Mouse (Mus musculus): ENCODE measurements at regions not wholly inside any gene's neighbourhood (a gene's known extent, or its start where the extent isn't known, plus 50 kb on each side); places are given as distances from the start of the nearest gene placed in this dataset.

DNA sequence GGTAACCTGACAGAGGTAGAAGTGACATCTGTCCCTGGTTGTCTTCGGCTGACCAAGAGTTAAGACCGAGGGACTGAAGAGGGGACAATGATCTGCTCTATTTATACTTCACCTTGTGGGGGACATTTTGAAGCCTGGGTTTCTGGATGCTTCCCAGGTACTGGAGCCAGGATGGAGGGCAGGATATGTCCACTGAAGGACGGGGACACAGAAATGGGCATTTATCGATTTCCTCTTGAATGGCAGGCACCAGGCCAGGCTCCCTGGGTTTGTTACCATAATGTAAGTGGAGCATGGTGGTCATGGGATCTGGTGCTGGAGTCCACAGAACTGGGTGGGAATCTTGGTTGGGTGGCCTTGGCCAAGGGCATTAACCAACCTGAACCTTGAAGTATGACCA is 108.0 kb upstream of the Sdk2 start:
- no peak for DNase-seq (ENCODE audit: low spot score in 2 of 2)

DNA sequence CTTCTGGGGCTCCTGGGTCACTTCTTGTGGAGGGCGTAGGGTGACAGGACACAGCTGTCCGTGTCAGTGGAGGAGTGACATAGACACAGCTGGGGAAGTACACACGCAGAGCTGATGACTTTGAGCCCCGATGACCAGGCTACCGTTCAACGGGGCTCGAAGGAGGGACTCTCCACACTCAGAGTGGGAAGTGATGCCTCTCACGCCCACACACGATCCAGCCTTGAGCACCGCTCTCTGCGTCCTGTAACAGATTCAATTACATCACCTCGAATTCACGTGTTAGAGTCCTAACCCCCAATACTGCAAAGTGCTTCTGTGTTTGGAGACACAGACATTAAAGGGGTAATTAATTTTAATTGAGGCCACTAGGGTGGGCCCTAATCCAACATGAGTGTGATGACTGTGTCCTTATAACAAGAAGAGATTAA is 101.4 kb upstream of the Sdk2 start:
- no peak for DNase-seq (ENCODE audit: low spot score in 2 of 2)

DNA sequence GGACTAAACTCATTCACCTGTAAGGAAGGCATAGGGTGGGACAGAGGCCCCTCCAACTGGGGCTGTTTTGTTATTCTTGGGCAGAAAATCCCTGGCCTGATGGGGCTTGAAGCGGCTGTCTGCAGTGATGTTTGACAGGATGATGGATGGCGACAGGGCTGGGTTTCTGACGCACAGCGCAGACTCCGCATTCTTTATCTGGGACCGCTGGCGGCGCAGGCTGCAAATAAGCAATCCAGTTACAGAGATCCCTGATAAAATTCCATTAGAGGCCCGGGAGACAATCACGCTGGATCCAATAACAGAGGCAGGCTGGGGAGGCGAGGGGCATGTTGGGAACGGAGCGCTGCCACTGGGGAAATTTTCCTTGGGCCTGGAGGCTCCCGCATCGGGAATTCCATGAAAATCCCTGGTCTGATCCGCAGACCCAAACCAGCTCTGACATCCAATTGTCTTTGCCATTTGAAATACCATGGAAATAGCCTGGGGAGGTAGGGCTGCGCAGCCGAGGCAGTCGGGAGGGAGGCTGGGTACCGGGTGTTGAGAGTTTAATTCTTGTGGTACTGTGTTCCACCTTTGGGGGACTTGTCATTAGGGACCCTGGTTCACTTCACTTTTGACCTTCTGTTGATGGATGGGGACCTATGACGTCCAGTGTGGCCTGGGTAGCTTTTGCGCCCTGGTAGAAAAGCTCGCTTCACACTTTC is 99.0 kb upstream of the Sdk2 start:
- no peak for DNase-seq (ENCODE audit: low spot score in 2 of 2)

DNA sequence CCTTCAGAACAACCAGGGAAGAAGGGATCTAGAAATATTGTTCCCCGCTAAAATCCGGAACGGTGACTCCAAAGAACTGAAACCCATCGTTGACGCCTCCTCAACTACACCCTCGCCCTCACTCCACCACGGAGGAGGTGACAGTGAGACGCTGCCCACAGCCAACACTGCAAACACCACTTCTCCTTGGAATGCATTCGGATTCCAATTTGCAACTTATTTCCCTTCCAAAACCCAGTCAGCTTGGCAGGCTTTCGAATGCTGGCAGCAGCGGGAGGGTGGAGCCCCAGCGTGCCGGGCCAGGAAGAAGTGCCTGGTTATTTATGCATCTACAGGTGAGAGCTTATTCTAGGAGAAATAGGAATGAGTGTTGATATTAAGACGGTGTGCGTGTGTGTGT is 85.9 kb upstream of the Sdk2 start:
- peak; percentile 26 to 83 for DNase-seq (ENCODE audit: low spot score in 2 of 2)

DNA sequence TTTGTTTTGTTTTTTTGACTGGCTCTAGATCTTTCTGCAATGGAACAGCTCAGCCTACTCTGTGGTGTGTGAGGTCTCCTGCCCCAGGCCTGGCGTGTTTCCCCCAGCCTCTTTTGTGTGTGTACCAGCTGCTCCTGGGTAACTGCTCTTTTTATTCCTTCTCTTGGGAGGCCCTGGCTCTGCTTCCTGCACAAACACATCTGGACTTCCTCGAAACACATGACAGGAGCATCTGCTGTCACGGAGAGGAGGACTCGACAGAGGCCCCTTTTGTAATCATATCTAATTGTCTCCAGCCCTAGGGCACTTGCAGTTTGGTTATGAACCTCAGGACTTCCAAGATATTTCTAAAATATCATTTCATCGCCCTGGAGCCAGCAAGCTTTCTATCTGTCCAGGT is 79.5 kb upstream of the Sdk2 start:
- DNase-seq (ENCODE audit: low spot score in 2 of 2) = no peak

DNA sequence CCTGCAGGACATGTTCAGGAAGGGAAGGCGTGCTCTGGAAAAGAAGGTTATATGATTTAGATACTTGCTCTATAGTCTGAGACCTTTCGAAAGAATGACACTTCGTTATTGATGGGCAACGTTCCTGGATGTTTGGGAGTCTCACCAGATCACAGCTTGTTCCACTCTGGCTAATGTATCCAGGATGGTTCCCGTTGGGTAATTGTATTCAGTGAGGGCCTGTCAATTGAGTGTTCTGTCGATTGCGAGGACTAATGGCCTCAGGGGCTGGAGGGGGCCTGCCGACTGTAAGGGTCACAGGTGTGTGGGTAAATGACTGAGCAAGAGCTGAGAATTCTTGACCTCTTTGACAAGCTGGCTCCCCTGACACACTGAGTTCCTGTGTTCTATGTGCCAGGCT is 62.4 kb upstream of the Sdk2 start:
- no peak for DNase-seq (ENCODE audit: low spot score in 2 of 2)

DNA sequence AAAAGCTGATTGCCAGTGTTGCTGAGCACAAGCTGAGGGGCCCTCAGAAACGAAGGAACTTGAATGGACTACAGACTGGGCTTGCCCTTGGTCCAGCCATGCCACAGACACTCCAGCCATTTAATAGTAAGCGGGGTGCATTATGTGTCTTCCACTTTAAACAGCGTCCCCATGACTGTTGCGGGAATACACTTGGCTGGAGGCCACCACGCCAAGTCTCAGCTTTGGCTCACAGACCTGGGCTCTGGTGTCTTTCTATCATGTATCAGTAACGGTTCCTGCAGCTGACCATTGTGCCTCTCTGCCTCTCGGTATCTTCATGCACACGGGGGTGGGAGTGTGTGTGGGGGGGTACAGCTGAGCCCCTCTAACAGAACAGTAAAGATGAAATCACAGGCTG is 62.0 kb upstream of the Sdk2 start:
- DNase-seq (ENCODE audit: low spot score in 2 of 2) = no peak

DNA sequence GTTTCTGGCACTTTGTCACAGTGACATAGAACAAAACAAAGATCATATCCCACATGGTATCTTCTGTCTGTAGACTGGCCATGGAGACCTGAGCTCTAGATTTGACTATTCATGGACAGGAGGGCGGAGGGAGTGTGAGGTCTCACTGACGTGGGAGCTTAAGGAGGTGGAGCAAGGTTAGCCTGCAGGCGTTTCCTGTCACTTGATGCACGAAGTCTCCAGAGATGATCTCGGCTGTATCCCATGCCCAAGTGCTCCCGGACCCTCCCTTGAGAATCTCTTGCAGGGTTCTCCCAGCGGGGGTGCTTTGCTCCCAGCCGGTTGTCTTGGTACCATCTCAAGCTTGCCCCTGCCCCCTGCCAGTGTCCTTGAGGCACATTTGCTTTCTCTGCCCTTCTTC is 60.6 kb upstream of the Sdk2 start:
- DNase-seq (ENCODE audit: low spot score in 2 of 2) = no peak

DNA sequence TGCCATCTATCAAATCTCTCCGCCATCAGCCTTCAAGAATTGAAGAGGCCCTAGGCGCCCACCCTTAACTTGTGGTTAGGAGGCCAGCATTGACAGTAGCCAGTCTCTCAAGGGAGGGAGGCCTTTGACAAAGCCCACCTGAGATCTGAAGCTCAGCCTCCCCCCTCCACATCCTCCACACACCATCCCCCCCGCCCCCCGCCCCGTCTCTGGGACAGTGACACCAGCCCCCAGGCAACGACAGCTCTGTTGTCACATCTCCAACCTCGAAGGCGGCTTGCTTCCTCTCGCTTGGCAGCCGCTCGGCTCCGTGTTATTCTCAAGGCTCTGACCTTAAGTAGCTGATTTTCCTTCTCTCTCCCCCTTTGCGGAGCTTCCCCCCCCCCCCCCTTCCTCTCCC is 55.3 kb upstream of the Sdk2 start:
- DNase-seq (ENCODE audit: low spot score in 2 of 2) = no peak

DNA sequence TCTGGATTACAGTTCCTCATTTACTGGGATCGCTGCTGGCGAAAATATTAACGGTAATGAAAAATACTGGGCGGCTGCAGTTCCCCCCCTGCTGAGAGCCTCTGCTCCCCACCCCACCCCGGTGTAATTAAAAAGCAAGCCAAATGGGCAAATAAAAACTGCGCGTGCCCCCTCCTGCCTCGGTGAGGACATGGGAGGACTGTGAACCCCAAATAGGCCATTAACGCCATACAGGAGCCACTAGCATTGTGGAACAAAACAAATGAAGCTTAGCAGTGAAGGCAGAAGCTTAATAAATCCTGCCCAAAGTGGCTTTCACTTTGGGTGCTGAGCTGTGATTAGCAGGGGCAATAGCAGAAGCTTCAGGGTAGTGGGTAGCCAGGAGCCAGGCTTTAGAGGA is 52.3 kb upstream of the Sdk2 start:
- no peak for DNase-seq (ENCODE audit: low spot score in 2 of 2)
